Mouse (Mus musculus) small intestine, adult 2 months (tissue): ENCODE measurements around the gene Tsc22d4.
"Not testable (repeated sequence)": the region's sequence is repeated elsewhere in the genome, so short reads cannot be mapped to it uniquely, and the experiment has no call there.

Source experiments
- CTCF ChIP-seq: fragments of 200-500 bp; IDR thresholded peaks from 2 replicates; pipeline ENCODE4 v1.5.1; 2012; ENCODE audit warnings: low read depth, mild to moderate bottlenecking, control low read depth, inconsistent platforms, low read length, moderate library complexity, mixed read lengths; ENCODE audit not compliant: insufficient replicate concordance, insufficient read length; ENCODE audit errors: extremely low read depth
- POLR2A ChIP-seq: fragments of 200-500 bp; IDR thresholded peaks from 2 replicates; pipeline ENCODE4 v1.6.1; 2012; ENCODE audit warnings: low read depth, mild to moderate bottlenecking, control low read depth, inconsistent platforms, low read length, moderate library complexity

GRCm38 (mm10) chr5:137720558-137721164, 24.9 kb upstream of the Tsc22d4 start:
- TF ChIP-seq CTCF, POLR2A: not testable (repeated sequence)
